ENCODE assay signal across 34 mouse cellular contexts in genomic region chr4:47396251-47396650, GRCm38 (mm10).
"Had no signal": no experiment of that assay in that cellular context is flagged by ENCODE, and none has a peak within 500 bp of the region (broad histone marks: within the 10 kb centered on the region; RNA-seq: fewer than 3 reads in every experiment).

No protein-coding gene starts in this region.

- ATAC-seq: hindbrain, embryonic 16.5 days; hindbrain, postnatal 0 days; inflammation-experienced regulatory T-cells, adult 6 months; intestine, embryonic 15.5 days; intestine, embryonic 16.5 days; intestine, postnatal 0 days had no signal

- H3K27me3 ChIP-seq: heart, embryonic 12.5 days; heart, embryonic 13.5 days; heart, embryonic 15.5 days; hindbrain, embryonic 12.5 days; hindbrain, embryonic 13.5 days; hindbrain, embryonic 15.5 days; intestine, embryonic 15.5 days; kidney, embryonic 15.5 days had no signal

- H3K4me1 ChIP-seq: heart, embryonic 10.5 days; heart, embryonic 12.5 days; heart, embryonic 15.5 days; hindbrain, embryonic 10.5 days; hindbrain, embryonic 12.5 days; hindbrain, embryonic 13.5 days; hindbrain, embryonic 15.5 days; intestine, embryonic 15.5 days; kidney, embryonic 15.5 days had no signal

- H3K4me3 ChIP-seq: heart, embryonic 10.5 days; heart, embryonic 12.5 days; heart, embryonic 13.5 days; heart, embryonic 15.5 days; hindbrain, embryonic 10.5 days; hindbrain, embryonic 12.5 days; hindbrain, embryonic 13.5 days; hindbrain, embryonic 15.5 days; intestine, embryonic 15.5 days; kidney, embryonic 15.5 days; layer of hippocampus, adult 2 months had no signal

- H3K9me3 ChIP-seq: heart, embryonic 10.5 days; heart, embryonic 12.5 days; heart, embryonic 13.5 days; heart, embryonic 15.5 days; hindbrain, embryonic 10.5 days; hindbrain, embryonic 12.5 days; hindbrain, embryonic 13.5 days; hindbrain, embryonic 15.5 days; intestine, embryonic 15.5 days; kidney, embryonic 15.5 days had no signal

- H3K36me3 ChIP-seq: intestine, embryonic 15.5 days had no signal

- DNase-seq: heart, postnatal 10 days; heart, postnatal 14 days; heart, postnatal 36 days; heart, postnatal 4 days; kidney, adult 11 months; kidney, adult 18-20 months; kidney, adult 2 months; kidney, adult 8-10 months; kidney, adult 9 months; kidney, postnatal 10 days; kidney, postnatal 14 days; kidney, postnatal 25 days; kidney, postnatal 36 days; kidney, postnatal 4 days; layer of hippocampus, adult 9-11 months; layer of hippocampus, postnatal 36 days had no signal

- H3K4me2 ChIP-seq: heart, embryonic 12.5 days; heart, embryonic 13.5 days; heart, embryonic 15.5 days; hindbrain, embryonic 12.5 days; hindbrain, embryonic 13.5 days; hindbrain, embryonic 14.5 days; hindbrain, embryonic 15.5 days; intestine, embryonic 15.5 days; kidney, embryonic 15.5 days had no signal

- H3K27ac ChIP-seq: heart, embryonic 10.5 days; heart, embryonic 13.5 days; heart, embryonic 15.5 days; hindbrain, embryonic 10.5 days; hindbrain, embryonic 12.5 days; hindbrain, embryonic 13.5 days; hindbrain, embryonic 14.5 days; hindbrain, embryonic 15.5 days; hindbrain, postnatal 0 days; intestine, embryonic 15.5 days; kidney, embryonic 15.5 days; kidney, postnatal 0 days; layer of hippocampus, adult 2 months had no signal

- H3K9ac ChIP-seq: heart, embryonic 12.5 days; heart, embryonic 13.5 days; heart, embryonic 15.5 days; hindbrain, embryonic 12.5 days; hindbrain, embryonic 13.5 days; hindbrain, embryonic 14.5 days; hindbrain, embryonic 15.5 days; intestine, embryonic 15.5 days; kidney, embryonic 15.5 days had no signal
